Mouse (Mus musculus) ovary, postnatal 14 days (tissue): Measurements from ENCODE around the gene Cfap161.

Experiments
- DNase-seq: peaks from one replicate; pipeline ENCODE4 v3.0.0; 2022; ENCODE audit warnings: low spot score

Cfap161 gene

DNA sequence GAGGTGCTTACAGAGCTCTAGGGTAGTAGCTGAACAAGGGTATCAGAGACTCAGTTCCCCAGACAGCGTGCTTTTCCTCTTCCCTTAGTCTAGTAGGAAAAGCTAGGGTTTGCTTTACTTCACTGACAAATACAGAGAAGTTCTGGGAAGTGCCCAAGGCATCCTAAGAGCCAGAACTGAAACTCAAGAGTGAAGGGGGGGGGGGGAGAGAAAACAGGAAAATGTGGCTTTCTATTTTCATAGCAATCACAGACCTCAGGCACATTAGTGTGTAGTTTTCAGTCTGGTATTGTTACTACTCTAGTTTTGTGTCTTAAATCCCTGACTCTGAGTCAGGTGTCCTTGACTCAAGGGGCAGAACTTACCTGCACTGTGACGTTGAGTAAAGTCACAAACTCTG is 7.3 kb upstream of the Cfap161 start:
- no peak for DNase-seq

DNA sequence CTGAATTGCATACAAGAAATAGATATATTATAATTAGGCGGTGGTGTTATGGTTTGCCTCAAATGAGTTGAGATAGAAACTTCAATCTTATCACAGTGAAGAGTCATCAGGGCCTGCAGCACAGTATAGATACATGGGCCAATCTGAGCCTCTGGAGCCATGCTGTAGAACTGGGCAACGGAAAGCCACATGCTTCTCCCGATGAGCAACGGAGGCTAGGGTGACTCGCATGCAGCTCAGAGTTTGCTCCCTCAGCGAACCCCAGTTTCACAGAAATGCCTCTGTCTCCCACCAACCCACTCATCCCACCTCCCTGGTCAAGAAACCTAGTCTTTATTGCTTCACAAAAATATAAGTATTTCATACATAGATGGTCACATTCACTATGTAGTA is 6.8 kb upstream of the Cfap161 start:
- no peak for DNase-seq

DNA sequence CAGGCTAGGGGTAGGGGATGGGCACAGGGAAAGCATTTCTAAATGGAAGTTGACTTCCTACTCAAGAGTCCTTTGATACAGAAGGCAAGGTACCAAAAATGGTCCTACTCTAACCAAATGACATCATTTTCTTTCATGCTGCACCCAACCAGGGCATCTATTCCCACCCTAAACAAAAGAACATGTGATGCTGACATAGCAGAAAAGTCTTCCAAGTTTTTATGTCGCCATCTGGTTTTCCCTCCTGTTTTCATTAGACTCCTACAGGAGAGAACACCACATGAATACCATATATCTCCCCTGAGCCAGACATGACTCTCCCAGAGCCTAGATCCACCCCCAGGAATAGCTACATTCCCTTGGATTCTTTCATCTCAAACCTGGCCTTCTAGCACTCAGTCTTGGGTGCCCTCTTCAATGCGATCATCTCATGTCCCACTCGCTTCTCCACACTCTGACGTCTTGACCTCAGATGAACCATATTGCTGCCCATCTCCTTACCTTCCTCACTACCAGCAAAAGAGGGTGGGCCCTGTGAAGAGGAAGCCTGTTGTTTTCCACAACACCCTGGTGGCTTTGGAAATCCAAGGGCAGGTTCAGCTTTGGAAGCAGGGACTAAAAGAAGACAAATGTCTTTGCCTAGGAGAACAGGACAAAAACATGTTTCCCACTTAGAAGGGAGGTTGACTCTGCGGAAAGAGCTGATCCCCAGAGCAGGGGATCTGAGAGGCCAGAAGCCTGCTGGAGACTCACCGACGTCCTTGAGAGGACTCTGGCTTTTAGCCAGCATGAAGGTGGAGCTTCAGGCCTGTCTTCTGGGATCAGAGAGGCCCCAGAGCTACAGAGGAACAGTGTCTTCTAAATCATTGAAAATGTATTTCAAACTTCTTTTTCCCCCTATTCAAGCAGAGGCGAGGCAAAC is 6.1 kb upstream of the Cfap161 start:
- no peak for DNase-seq

- DNase-seq, result no peak
These were observed 5.4 kb upstream of the Cfap161 start for GRCm38 (mm10) chr7:83800071-83800470.

GRCm38 (mm10) chr7:83798004-83798403 is 3.3 kb upstream of the Cfap161 start:
- no peak for DNase-seq

- no peak for DNase-seq
These were observed 1.5 kb upstream of the Cfap161 start for GRCm38 (mm10) chr7:83796177-83796576.

- DNase-seq, result no peak
These were observed 535 bp downstream of the Cfap161 start for GRCm38 (mm10) chr7:83794006-83794683.

- no peak for DNase-seq
These were observed 13.8 kb downstream of the Cfap161 start for GRCm38 (mm10) chr7:83780881-83781280.

DNA sequence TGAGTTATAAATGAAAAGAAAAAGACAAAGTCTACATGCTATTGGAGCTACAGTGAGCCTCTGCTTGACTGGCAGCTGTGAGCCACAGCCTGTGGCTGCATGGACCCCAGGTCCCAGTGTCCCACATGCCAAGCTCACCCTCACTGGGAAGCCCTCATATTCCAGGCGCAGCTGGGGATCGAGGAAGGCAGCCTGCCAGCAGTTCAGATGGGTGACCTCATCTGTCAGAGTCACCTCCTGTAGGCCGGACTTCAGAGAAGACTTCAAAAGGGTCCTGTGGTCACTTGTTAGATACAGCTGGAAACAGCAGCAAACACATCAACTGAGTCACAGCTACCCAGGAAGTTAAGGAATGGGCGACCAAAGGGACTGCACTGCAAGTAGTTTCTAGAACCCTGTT is 14.7 kb downstream of the Cfap161 start:
- DNase-seq, result no peak

- no peak for DNase-seq
These were observed 15.7 kb downstream of the Cfap161 start for GRCm38 (mm10) chr7:83779028-83779427.

DNA sequence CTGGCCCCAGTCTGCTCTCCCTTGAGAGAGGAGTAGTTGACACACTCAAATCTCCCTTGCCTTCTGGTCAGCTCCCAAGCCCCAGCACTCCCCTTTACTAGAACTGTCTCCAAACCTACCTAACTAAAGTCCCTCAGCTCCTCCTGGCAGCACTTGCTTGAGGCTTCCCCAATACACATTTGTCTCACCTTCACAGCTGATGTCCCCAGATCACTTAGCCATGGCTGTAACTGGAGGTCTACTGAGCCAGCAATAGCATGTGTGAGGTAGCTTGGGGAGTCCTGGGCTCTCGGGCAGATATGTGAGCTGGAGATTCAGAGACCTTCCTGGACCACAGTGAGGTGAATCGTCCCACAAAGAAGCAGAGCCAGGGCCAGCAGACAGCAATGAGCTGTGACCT is 16.2 kb downstream of the Cfap161 start:
- no peak for DNase-seq

- DNase-seq, result peak; percentile 21
These were observed 20.0 kb downstream of the Cfap161 start for GRCm38 (mm10) chr7:83774721-83775120.

- no peak for DNase-seq
These were observed 31.0 kb downstream of the Cfap161 start for GRCm38 (mm10) chr7:83763674-83764073.

- DNase-seq, result no peak
These were observed 32.3 kb downstream of the Cfap161 start for GRCm38 (mm10) chr7:83762336-83762735.

DNA sequence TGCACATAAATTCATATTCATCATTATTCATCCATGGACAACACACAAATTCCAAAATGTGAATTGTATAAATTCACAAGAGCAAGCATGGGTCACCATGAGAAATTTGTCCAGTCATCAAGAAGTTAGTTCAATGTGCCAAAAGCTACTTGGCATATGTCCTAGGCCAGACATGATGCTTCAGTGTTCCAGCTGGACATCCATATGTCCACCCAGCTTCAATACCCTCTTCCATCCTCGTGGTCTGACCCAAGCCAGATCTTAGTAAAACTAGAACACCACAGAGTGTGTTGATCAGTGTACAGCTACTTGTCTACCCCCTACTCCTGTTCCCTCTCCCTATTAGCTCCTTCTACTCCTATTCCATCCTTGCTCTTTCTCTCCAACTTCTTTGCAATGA is 43.6 kb downstream of the Cfap161 start:
- no peak for DNase-seq

DNA sequence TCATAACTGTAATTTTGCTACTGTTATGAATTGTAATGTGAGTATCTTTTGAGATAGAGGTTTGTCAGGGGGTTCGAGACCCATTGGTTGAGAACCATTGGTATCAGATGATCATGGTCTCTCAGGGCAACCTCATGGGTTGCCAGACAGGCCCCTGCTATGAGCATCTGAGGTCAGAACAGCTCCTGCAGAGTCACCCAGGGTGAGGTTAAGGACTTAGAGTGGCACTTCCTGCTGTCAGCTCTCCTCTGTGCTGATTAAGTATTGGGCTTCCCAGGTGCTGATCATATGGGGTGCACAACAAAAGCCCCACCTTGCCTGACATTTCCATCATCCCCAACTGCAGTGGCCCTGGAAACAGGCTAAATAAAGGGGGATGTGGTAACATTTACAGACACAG is 46.3 kb downstream of the Cfap161 start:
- no peak for DNase-seq

DNA sequence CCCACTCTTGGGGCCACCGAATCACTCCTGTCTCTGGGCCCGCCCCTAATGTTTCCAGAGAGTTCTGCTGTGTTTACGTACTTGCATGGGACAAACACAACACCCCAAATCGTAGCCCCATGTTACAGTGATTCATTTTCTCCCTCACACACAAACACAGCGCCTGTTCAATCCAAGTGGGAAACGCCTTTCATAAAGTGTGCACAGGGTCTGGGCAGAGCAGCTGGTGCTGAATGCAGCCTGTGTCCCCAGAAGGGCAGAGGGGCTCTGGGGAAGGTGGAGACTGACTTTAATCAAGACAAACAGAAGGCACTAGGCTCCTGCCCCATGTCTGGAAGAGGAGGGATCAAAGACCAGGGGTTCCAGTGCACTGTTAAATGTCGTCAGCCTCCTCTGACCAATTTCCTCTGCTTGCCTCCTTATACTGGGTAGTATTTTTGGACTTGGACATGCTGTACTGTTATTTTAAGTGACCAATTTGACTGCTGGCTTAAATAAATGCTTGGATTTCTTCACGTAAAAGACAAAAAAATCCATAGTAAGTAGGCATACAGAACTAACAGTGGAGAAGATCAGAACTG is 48.5 kb downstream of the Cfap161 start:
- no peak for DNase-seq

DNA sequence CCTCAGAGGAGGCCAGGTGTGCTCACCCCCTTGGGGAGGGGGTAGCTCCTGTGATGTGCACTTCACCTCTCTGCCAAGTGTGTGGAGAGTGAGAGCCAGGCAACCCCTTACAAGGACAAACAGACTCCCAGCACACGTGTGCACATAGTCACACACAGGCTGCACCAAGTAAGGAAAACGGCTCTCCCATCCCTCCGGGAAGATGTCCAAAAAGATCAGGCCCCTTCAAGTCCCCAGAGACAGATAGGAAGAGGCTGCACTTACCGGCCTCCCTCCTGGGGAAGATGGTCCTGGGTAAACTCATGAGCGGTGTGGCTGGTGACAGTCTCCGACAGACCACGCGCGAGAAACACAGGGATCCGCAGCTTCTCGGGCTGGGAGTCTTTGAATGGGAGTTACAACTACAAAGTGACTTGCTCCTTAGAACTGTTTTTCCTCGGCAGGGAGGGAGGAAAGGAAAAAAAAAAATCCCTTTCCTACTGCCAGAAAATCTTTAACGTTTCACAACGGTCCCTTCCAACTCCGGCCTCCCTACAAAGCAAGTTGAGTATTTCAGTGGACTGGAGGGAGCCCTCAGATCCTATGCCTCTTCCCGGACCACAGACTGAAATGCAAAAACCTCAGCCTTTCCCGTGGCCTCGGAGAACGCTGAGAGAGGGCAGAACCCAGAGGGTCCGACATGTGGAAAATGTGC is 49.1 kb downstream of the Cfap161 start, which contains the start of gene Il16:
Il16 (minus strand) TSS at position 314 of the 694 bp plus-strand sequence.
- DNase-seq, result no peak

DNA sequence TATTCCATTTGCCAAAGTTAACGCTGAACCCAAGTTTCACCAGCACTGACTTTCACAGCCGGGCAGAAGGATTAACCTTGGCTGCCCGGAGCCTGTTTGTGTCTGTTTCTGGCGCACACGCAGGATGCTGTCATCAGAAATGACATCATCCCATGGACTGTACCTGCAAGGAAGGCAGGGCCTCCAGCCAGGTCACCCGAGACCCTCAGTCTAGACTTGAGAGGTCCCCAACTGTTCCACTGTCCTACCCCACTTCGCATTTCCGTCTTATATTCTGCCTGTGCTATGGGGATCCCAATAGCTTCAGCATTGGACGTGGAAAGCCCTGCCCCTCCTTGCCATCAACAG is 49.6 kb downstream of the Cfap161 start:
- DNase-seq, result no peak

- no peak for DNase-seq
These were observed 50.4 kb downstream of the Cfap161 start for GRCm38 (mm10) chr7:83744250-83744649.

- no peak for DNase-seq
These were observed 52.0 kb downstream of the Cfap161 start for GRCm38 (mm10) chr7:83742690-83743089.

DNA sequence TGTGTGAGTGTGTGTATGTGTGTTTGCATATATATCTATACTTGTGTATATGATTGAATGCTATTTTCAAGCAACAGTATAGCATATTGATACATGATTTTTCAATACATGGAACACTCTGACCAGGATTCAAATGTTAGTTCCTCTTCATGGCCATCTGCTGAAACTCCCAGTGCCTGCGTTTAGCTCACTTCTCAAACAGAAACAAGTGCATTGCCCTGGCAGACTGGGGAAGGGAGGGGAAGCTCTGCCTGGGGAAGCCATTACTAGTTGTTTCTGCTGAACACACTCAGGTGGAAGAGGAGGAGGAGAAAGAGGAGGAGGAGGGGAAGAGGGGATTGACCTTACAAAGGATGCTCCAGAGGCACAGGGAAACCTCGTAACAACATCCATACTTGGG is 52.7 kb downstream of the Cfap161 start:
- DNase-seq, result no peak
